Mouse (Mus musculus) limb, embryonic 10.5 days (tissue): ENCODE data around the gene Fam53b. TPM values are rescaled to one million over a fixed set of nuclear protein-coding genes. Genes with fewer than 3 reads are reported as not detected.
"Not testable (repeated sequence)": the region's sequence is repeated elsewhere in the genome, so short reads cannot be mapped to it uniquely, and the experiment has no call there.

Source experiments
- DNase-seq: peaks from one replicate; pipeline ENCODE4 v3.0.0-alpha.2; 2017; ENCODE audit warnings: low spot score
- H3K27ac ChIP-seq: fragments of 300-500 bp; sonication (generic); 2 replicates; pipeline ENCODE4 v1.5.1; 2016; ENCODE audit warnings: mild to moderate bottlenecking
- H3K27me3 ChIP-seq: fragments of 300-500 bp; sonication (generic); 2 replicates; pipeline ENCODE4 v1.6.1; 2016; ENCODE audit warnings: low read depth, mild to moderate bottlenecking; ENCODE audit not compliant: poor library complexity, severe bottlenecking
- H3K36me3 ChIP-seq: fragments of 300-500 bp; sonication (generic); 2 replicates; pipeline ENCODE4 v1.6.1; 2016; ENCODE audit warnings: mild to moderate bottlenecking, moderate library complexity
- H3K4me1 ChIP-seq: fragments of 300-500 bp; sonication (generic); 2 replicates; pipeline ENCODE4 v1.6.1; 2016
- H3K4me3 ChIP-seq: fragments of 300-500 bp; sonication (generic); 2 replicates; pipeline ENCODE4 v1.5.1; 2016; ENCODE audit warnings: mild to moderate bottlenecking, moderate library complexity
- H3K9me3 ChIP-seq: fragments of 300-500 bp; sonication (generic); replicated peaks from 2 replicates; pipeline ENCODE4 v1.6.1; 2016; ENCODE audit warnings: mild to moderate bottlenecking
- WGBS: fragments of 180-500 bp; shearing (Covaris S2); methylation state at CpG from one replicate; pipeline ENCODE4 v1.1.7; 2016; 5-methylcytosine and 5-hydroxymethylcytosine counted together
- polyA plus RNA-seq: library from polyadenylated mRNA; unstranded; fragments of >200 nt; fragmentation: Nextera tagmentation; extraction: Ambion mirVana; gene quantifications from 2 replicates; pipeline ENCODE4 v1.2.1, GENCODE M21; 2016

Fam53b gene
- polyA plus RNA-seq, 1 experiment from 2014 or later: 32.7 TPM

GRCm38 (mm10) chr7:132665664-132666382 is 147.9 kb downstream of the Fam53b start:
- Histone ChIP-seq H3K36me3 (no peaks in the 10 kb centered on the region), H3K9me3 (no peaks in the 10 kb centered on the region), H3K27me3 (no peaks in the 10 kb centered on the region), H3K4me3 (no peak overlapping the region), H3K27ac (peak overlapping the region; percentile 11; the same call in 1 of the 2 replicates), H3K4me1 (peaks cover 35% of the 10 kb centered on the region)
- WGBS: 41% methylated on average over 8 of the region's 8 CpGs
- DNase-seq: no peak

- no peak for DNase-seq
- 72% methylated on average over 6 of the region's 6 CpGs for WGBS
- Histone ChIP-seq H3K4me1 (peaks cover 43% of the 10 kb centered on the region), H3K27me3 (no peaks in the 10 kb centered on the region), H3K9me3 (no peaks in the 10 kb centered on the region), H3K27ac (peak overlapping the region; percentile 11; the same call in 1 of the 2 replicates), H3K4me3 (no peak overlapping the region), H3K36me3 (no peaks in the 10 kb centered on the region)
Measured at GRCm38 (mm10) chr7:132664815-132665214, 148.9 kb downstream of the Fam53b start.

GRCm38 (mm10) chr7:132662831-132663230 is 150.9 kb downstream of the Fam53b start:
- H3K36me3 ChIP-seq, H3K27ac ChIP-seq, H3K27me3 ChIP-seq, H3K9me3 ChIP-seq, H3K4me3 ChIP-seq, DNase-seq: not testable (repeated sequence)
- peaks cover 63% of the 10 kb centered on the region for H3K4me1 ChIP-seq
- WGBS: 79% methylated on average over 6 of the region's 6 CpGs

Other genes with a start within 250 kb of the Fam53b start
- 126 TPM in 2 replicates for gene Oat, start 237.5 kb downstream of the Fam53b start, polyA plus RNA-seq
- 0.09 TPM in 1 of 2 replicates, not detected in the other for gene Nkx1-2, start 214.2 kb downstream of the Fam53b start, polyA plus RNA-seq
- 20.1 and 28.0 TPM in 2 replicates for gene Lhpp, start 203.2 kb downstream of the Fam53b start, polyA plus RNA-seq
- 74.0 and 74.6 TPM in 2 replicates for gene Eef1akmt2, start 38.8 kb upstream of the Fam53b start, polyA plus RNA-seq
- gene Abraxas2, start 45.3 kb upstream of the Fam53b start, polyA plus RNA-seq: 34.8 and 36.5 TPM in 2 replicates
- 11.0 and 11.8 TPM in 2 replicates for gene Zranb1, start 117.3 kb upstream of the Fam53b start, polyA plus RNA-seq